Mouse (Mus musculus) cerebellum, adult 9-10 months (tissue): Measurements from ENCODE around the gene Nup210l.
A peak's percentile ranks its signal among the peaks of the same experiment; 100 is the strongest.

ENCODE experiments used
- DNase-seq: peaks from one replicate; pipeline ENCODE4 v3.0.0; 2022

Gene Nup210l

DNA sequence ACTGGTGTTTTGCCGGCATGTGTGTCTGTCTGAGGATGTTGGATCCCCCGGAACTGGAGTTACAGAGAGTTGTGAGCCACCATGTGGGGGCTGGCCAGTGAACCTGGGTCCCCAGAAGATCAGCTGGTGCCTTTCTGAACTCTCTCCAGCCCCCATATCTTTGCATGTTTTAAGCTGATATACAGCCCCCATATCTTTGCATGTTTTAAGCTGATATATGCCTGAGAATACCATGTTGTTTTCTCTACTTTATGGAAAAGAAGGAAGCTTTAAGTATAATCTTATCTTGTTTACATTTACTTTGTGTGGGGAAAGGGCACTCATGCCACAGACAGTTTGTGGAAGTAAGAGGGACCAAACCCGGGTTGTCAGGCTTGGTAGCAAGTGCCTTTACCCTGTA lies 75.6 kb downstream of the Nup210l start:
- no peak for DNase-seq

- DNase-seq: no peak
Observed at GRCm38 (mm10) chr3:90183581-90183980, 79.6 kb downstream of the Nup210l start.

- no peak for DNase-seq
Observed at GRCm38 (mm10) chr3:90190859-90191510, 87.1 kb downstream of the Nup210l start.

- DNase-seq: no peak
Observed at GRCm38 (mm10) chr3:90194759-90195158, 90.8 kb downstream of the Nup210l start.

DNA sequence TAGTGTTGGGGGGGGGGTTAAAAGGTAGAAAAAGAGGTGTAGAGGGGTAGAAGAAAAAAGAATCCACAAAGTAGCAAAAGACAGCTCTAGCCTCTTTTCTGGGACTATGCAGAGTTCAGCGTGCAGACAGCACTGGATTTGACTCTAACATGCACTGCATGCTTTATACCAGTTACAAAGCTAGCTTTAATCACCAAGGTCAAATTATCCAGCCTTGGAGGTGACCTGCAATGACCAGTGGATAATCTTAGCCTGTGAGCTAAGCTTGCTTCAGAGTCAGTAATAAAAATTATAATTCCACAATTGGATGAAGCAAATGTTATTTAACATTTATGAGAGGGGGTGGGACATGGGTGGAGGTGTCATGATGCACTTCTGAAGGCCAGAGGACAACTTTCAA lies 91.7 kb downstream of the Nup210l start:
- DNase-seq: no peak

DNA sequence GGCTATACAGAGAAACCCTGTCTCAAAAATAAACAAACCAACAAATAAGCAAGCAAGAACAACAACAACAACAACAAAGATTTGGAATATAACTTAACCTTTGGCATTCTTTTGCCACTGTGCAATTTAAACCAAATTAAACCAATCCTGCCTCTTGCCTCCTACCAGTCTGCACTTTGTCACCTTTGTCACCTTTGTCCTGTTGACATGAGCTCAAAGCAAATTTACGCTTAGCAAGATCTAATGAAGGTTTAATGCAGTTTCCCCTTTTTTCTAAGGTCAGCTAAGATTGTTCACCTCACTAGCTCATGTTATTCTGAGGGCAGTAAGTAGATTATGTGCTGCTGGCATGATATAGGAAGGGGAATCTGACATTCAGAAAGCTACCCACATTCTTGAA lies 93.6 kb downstream of the Nup210l start:
- DNase-seq: no peak

DNA sequence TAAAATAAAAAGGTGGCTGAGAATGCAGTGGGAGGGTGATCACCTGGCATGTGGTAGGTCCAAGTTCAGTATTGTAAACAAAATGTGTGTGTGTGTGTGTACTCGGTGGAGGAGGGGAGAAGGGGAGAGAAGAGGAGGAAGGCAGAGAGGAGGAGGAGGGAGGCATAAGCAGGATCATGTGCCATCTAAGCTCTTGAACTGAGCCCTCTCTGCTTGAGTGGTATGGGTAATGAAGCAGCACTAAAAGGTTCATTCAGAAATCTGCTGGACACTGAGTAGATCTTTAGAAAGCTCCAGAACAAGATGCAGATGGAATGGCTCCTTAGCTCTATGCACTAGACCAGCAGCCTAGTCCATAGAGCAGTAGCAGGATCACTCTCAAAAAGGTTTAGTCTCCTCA lies 99.0 kb downstream of the Nup210l start:
- no peak for DNase-seq

- no peak for DNase-seq
Observed at GRCm38 (mm10) chr3:90203619-90204018, 99.7 kb downstream of the Nup210l start.

DNA sequence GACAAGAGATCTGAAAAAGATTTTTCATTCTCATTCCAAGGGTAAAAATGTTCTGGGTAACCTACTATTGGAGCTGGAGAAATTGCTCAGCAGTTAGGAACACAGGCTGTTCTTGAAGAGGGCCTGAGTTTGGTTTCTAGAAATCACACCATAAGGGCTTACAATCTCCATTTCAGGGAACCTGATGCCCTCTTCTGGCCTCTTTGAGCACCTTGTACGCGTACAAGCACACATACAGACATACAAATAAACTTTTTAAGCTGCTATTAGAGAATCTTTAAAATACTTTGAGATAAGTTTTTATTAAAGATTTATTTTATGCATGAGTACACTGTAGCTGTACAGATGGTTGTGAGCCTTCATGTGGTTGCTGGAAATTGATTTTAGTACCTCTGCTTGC lies 100.7 kb downstream of the Nup210l start:
- no peak for DNase-seq

DNA sequence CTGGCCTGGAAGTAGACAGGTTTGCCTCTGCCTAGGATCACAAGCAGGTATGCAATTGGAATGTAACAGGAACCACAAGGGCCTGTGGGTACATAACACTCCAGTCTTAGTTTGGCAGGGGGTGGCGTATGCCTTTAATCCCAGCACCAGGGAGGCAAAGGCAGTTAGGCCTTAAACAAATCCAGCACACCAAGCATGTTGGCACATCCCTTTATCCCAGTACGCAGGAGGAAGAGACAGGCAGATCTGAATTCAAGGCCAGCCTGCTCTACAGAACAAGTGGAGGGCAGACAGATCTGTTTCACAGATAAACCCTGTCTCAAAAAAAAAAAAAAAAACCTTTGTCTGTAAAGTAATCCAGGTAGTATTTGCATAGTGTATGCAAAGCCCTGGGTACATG lies 104.7 kb downstream of the Nup210l start:
- DNase-seq: no peak

DNA sequence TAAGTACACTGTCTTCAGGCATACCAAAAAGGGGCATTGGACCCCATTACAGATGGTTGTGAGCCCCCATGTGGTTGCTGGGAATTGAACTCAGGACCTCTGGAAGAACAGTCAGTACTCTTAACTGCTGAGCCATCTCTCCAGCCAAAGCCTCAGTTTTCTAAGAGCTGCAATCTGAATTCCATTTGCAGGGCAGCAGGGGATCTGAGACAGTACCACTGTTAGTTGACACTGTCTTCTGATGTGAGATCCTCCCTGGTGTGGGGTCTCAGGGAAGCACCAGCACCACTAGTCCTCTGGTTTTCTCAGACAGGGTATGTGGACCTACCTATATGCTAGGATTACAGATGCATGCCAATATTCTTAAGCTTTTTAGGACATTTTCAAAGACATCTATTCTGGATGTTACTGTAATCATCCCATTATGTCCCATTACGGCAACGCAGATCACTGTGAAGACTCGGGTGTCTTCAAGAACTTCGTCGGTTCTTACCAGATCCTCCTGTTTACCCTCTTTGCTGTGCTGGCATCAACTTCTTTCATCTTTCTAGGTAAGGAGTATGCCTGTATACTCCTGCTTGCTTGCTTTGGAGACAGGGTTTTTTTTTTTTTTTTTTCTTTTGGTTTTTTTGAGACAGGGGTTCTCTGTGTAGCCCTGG lies 106.1 kb downstream of the Nup210l start:
- no peak for DNase-seq

DNA sequence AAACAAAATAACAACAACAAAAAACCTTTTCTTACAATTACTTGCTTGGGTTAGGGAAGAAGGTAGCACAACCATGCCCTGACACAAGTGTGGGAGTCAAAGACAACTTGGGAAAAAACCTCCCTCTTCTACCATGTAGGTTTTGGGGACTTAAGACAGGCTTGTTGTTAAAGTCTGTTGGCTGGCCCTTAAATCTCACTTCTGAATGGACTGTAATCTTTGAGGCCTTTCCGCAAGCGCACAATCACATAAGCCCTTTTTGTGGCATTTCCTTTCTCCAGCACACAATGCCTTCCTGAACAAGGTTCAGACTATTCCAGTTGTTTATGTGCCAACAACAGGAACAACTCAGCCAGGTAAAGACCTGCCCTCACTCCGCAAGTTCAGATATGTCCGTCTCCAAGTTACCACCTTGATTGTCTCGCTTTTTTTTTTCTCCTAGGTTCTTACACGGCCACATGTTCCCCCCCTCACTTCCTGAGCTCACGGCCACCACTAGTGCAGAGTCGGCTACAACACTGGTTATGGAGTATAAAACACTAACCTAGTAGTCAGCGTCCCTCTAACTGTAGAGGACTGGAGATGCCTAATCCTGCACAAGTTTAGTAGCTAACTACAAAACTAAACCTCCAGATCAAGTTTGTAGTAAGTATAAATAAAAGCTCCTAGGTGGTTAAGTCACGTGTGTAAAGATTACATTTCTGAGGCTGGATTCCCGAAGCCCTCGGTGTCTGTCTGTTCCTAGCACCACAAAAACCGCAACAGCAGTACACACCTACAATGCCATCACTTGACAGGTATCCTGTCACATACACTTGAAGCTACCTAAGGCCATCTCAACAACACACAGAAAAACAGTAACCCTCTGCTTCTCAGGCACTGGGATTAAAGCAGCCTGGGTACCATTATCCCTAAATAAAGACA lies 107.8 kb downstream of the Nup210l start:
- DNase-seq: no peak

GRCm38 (mm10) chr3:90212723-90213122 lies 108.8 kb downstream of the Nup210l start:
- no peak for DNase-seq

DNA sequence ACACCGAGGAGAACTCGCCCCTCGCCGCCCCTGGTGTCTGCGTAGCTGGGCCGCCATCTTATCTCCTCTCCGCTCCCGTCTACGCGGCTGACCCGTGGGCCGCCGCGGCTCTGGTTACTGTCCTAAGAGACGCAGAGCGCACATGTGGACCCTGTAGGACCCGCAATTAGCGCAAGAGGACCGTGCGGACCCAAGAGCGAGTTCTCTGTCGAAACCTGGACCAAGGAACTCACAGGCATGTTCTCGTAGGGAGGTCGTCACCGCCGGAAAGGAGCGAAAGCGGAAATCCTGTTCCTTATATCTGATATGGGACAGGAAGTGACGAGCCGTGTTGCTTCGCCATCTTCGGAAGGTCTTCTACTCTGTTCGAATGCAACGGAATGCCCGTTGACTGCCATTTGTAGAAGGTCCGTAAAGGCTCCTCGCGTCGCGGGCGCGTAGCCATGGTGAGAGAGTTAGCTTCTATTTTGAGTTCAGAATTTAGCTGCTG lies 109.5 kb downstream of the Nup210l start, which contains the start of the genes Rps27 and Rab13:
TSS of gene Rps27 (minus strand) at position 275 of the 490 bp plus-strand sequence.
TSS of gene Rab13 (plus strand) at position 319 of the 490 bp plus-strand sequence.
- peak; percentile 93 for DNase-seq

DNA sequence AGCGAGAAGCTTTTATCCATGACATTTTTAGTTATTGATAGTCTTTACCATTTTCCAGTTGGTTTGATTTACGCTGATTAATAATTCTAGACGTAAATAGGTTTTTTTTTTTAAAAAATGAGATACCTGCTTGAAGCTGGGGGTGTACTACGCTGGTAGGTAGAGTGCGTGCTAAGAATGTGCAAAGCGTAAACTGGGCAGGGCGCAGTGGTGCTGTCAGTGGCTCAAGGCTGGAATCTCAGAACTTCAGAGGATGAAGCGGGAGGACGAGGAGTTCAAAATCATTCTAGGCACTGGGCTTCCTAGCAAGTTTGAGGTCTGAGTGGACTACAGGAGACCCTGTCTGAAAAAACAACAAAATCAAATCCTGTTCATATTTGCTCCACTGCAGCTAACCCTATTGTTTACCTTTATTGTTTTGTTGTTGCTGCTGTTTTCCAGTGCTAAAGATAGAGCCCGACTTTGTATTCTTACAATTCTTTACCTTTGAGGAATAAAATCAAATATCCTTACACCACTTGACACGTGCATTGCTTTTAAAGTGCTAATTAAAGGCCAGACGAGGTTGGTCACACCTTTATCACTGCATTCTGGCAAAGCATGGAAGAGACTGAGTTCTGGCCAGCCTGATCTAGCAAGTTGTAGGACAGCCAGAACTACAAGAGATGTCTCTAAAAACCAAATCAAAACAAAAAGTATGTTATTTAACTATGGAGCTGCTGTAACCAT lies 110.2 kb downstream of the Nup210l start:
- DNase-seq: no peak

DNA sequence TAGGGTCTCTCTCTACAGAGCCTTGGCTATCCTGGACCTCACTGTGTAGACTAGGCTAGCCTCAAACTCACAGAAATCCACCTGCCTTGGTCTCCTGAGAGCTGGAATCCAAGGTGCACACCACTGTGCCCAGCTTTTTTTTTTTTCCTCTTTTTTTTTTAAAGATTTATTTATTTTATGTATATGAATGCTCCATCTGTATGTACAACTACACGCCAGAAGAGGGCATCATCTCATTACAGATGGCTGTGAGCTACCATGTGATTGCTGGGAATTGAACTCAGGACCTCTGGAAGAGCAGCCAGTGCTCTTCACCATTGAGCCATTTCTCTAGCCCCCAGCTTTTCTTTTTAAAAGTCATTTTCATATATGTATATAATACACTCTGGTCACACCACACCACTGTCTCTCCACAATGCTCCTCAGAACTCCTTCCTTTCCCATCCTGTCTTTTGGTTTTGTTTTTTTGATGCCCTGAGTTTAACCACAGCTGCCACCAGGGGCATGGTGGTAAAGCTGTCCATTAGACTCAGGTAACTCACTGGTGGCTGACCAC lies 112.0 kb downstream of the Nup210l start:
- DNase-seq: no peak

GRCm38 (mm10) chr3:90220088-90220487 lies 116.2 kb downstream of the Nup210l start:
- DNase-seq: peak; percentile 81

- no peak for DNase-seq
Observed at GRCm38 (mm10) chr3:90220531-90220951, 116.6 kb downstream of the Nup210l start.

GRCm38 (mm10) chr3:90221123-90221522 lies 117.2 kb downstream of the Nup210l start:
- no peak for DNase-seq

DNA sequence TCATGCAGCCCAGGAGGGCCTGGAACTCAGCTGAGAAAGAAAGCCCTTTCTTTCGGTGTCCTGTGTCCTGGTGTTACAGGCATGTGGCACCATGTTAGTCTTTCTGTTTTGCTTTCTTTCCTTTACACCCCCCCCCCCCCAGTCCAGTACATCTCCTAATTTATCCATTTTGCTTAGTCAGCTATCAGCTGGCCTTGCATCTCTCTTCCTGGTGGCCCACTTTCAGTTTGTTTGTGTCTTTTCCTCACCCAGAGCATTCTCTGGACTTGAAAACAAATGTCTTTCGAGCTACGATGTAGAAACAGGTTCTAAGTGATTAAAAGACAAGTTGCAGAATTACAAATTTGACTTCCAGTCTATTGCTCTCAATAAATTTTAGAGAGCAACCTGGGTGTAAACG lies 118.5 kb downstream of the Nup210l start:
- no peak for DNase-seq

- no peak for DNase-seq
Observed at GRCm38 (mm10) chr3:90222941-90223340, 119.0 kb downstream of the Nup210l start.

- no peak for DNase-seq
Observed at GRCm38 (mm10) chr3:90224331-90224730, 120.4 kb downstream of the Nup210l start.
